Mouse (Mus musculus) heart, adult 8-10 months (tissue): ENCODE results near the gene Rgs9. TPM values are rescaled to one million over a fixed set of nuclear protein-coding genes. Genes with fewer than 3 reads are reported as not detected.

Experiments
- DNase-seq: peaks from one replicate; pipeline ENCODE4 v3.0.0; 2022; ENCODE audit warnings: low spot score
- total RNA-seq, 4 experiments: library from RNA; stranded (reverse); gene quantifications; 2 replicates each; pipeline ENCODE4 v1.2.4; 2022

Rgs9 gene
- total RNA-seq, 4 experiments from 2014 or later = 0.09 to 0.34 (median 0.16) TPM

GRCm38 (mm10) chr11:109178788-109179518 is 119.0 kb downstream of the Rgs9 start:
- DNase-seq = peak; percentile 3

- DNase-seq = no peak
Measured at GRCm38 (mm10) chr11:109175376-109175969, 122.5 kb downstream of the Rgs9 start.

Other genes with a start within 250 kb of the Rgs9 start
- not detected for gene E030025P04Rik, start 153.8 kb downstream of the Rgs9 start, total RNA-seq
- 10 to 100 TPM; 25.4 to 29.3 (median 27.4) TPM for gene Gna13, start 64.7 kb upstream of the Rgs9 start, total RNA-seq
- gene 9930022D16Rik, start 115.8 kb upstream of the Rgs9 start, total RNA-seq = not detected
- 10 to 100 TPM; 45.2 to 56.6 (median 54.4) TPM for gene Amz2, start 127.8 kb upstream of the Rgs9 start, total RNA-seq
- gene Arsg, start 175.2 kb upstream of the Rgs9 start, total RNA-seq = 1 to 10 TPM in 3 of 4 experiments, under 1 TPM in 1; 0.87 to 2.7 (median 1.8) TPM
- gene Slc16a6, start 175.5 kb upstream of the Rgs9 start, total RNA-seq = 10 to 100 TPM in 2 of 4 experiments, 1 to 10 TPM in 2; 6.4 to 12.9 (median 10.0) TPM